Mouse (Mus musculus): Measurements from ENCODE around the gene Orm3.

The Orm3 gene

GRCm38 (mm10) chr4:63402558-63402957 lies 46.6 kb downstream of the Orm3 start:
- no peak for DNase-seq (ENCODE audit: low spot score)

GRCm38 (mm10) chr4:63403040-63403959 lies 47.3 kb downstream of the Orm3 start, which contains the start of gene Akna:
Gene Akna, minus strand, starts transcription at chr4:63403354.
- no peak for DNase-seq (ENCODE audit: low spot score)

- no peak for DNase-seq (ENCODE audit: low spot score)
Observed at GRCm38 (mm10) chr4:63404205-63404604, 48.2 kb downstream of the Orm3 start.

- no peak for DNase-seq (ENCODE audit: low spot score)
Observed at GRCm38 (mm10) chr4:63405051-63405450, 49.1 kb downstream of the Orm3 start.

- DNase-seq (ENCODE audit: low spot score): no peak
Observed at GRCm38 (mm10) chr4:63405683-63406082, 49.7 kb downstream of the Orm3 start.

- no peak for DNase-seq (ENCODE audit: low spot score)
Observed at GRCm38 (mm10) chr4:63408247-63408646, 52.3 kb downstream of the Orm3 start.

- no peak for DNase-seq (ENCODE audit: low spot score)
Observed at GRCm38 (mm10) chr4:63408649-63409048, 52.7 kb downstream of the Orm3 start.

Measured in layer of hippocampus, adult 9-10 months (tissue).